In genomic region chr12:84311306-84311705, GRCm38 (mm10) we compare ENCODE assay signal across 15 mouse cellular contexts.
A peak's percentile ranks its signal among the peaks of the same experiment; 100 is the strongest.
DNase-seq lines count a peak whose midpoint lies in the region.
"Had no signal": no experiment of that assay in that cellular context is flagged by ENCODE, and none has a peak within 500 bp of the region (broad histone marks: within the 10 kb centered on the region; RNA-seq: fewer than 3 reads in every experiment).

No protein-coding gene starts in this region.

- DNase-seq in heart, adult 11 months, result peak; percentile 55
- no peak for DNase-seq in heart, adult 9 months (ENCODE audit: low spot score in 2 of 2)
- peak; percentile 16 for DNase-seq in ovary, adult 18-20 months (ENCODE audit: low spot score)
- no peak for DNase-seq in ovary, postnatal 14 days (ENCODE audit: low spot score)
- DNase-seq in R1 (ENCODE audit: low read depth, low spot score), result peak; percentile 82
- no peak for DNase-seq in spleen, postnatal 10 days (ENCODE audit: low spot score in 2 of 2)
- DNase-seq: adrenal gland, postnatal 10 days; adrenal gland, postnatal 36 days; cerebellum, adult 18-20 months; cerebellum, adult 9-11 months; cerebellum, postnatal 25 days; forebrain, postnatal 0 days; gastrocnemius, adult 2 months; gastrocnemius, postnatal 14 days; heart, adult 2 months had no signal

Comparison
In these comparisons a context has a peak if more than half of its experiments do, and no peak if none do; other contexts are left out.
1. DNase-seq: peak in heart, adult 11 months (single experiment), ovary, adult 18-20 months (single experiment) and R1 (single experiment); none in heart, adult 9 months (0 of 2), ovary, postnatal 14 days (single experiment) and spleen, postnatal 10 days (0 of 2).